Mouse (Mus musculus): ENCODE data around the gene Rbm44.

The Rbm44 gene

DNA sequence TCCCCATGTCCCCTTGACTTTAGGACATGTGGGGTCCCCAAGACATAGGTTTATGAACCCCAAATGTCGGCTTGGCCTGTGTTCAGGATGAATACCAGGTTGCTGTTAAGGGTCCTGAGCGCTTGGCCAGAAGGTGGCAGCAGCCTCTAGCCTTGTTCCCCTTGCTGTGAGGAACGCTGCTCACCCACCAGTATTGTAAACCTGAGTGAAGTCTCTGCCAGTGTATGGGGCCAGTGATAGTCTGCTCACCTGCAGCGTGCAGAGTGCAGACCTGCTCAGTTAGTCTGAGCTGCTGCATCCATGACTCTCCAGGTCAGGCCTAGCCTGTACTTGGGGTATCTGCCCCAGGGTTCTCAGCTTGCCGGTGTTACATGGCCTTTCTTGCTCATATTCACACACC, 34.2 kb downstream of the Rbm44 start:
- no peak for DNase-seq (ENCODE audit: low spot score)

DNA sequence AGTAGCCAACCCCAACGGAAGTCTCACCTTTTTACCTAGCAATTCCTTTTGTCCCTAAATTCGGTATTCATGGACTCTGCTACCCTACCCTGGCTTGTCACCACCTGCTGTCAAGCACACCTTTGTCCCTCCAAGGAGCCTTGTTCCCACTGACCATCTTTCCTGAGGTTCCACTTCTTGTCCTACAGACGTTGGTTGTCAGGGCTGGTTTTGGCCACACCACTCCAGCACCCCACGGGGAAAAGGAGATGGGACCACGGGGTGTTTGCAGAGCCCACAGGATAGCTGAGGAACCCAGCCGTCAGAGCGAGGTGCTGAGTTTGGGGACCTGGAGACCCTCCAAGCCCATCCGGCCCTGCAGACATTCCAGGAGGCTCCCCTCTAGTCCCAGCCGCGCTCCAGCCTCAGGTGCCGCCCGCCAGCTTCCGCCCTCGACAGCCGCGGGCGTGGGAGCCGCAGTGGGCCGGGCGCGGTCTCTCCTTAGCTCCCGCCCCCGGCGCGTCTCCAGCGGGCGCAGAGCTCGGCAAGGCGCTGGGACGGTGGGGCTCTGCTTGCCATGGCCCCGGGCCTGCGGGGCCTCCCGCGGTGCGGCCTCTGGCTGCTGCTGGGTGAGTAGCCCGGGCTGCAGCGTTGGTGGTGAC, 34.8 kb downstream of the Rbm44 start, which contains the start of gene Ramp1:
Gene Ramp1, plus strand, starts transcription at position 290 of the 641 bp plus-strand sequence.
- no peak for DNase-seq (ENCODE audit: low spot score)

DNA sequence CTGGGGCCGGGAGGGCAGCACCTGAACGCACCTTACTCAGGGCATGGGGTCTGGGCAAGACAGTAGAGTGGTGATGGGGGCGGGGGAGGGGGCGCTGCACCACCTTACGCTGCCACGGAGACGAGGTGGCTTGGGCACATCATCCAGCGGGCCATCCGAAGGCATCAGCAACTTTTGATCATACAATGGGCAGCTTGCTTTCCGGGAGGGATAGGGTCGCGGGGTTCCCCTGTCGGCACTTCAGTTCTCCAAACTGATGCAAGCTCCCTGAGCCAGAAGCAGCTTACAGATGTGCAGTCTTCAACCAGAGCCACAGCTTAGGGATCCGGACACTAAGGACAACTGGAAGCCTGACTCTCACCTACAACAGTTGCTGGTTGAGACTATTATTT, 35.3 kb downstream of the Rbm44 start:
- DNase-seq (ENCODE audit: low spot score): no peak

DNA sequence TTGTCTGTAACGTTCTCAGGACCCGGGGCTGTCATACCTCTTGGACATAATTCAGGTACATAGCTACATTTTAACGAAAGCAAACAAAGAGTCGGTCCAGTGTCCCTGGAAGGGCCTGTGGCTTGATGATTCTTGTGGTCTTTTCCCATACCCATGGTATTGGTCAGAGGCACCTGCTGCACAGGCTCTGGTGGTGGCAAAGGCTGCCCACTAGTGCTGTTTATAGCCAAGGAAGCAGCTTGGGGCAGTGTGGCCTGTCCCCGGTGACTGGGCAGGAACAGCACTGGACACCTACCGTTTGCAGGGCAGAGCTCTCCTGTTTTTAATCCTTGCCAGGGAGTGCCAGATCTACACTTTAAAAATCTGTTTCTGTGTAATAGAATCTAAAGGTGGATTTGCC, 35.8 kb downstream of the Rbm44 start:
- DNase-seq (ENCODE audit: low spot score): no peak

DNA sequence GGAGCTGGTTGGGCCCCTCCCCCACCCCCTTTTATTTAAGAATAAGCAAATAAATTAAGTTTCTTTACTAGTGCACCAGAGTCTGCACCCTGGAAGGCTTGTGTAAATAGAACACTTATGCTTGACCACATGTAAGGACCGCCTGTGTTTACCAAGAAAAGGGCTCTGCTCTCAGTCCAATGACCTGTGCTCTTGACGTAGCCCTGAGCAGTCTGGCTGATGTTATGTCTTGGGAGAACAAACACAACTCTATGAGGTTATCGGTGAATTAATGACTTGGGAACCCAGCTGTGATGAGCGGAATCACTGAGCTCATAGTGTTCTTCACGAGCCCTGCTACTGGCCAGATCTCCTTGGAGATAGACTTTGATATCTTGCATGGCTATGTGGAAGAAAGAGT, 36.4 kb downstream of the Rbm44 start:
- DNase-seq (ENCODE audit: low spot score): no peak

DNA sequence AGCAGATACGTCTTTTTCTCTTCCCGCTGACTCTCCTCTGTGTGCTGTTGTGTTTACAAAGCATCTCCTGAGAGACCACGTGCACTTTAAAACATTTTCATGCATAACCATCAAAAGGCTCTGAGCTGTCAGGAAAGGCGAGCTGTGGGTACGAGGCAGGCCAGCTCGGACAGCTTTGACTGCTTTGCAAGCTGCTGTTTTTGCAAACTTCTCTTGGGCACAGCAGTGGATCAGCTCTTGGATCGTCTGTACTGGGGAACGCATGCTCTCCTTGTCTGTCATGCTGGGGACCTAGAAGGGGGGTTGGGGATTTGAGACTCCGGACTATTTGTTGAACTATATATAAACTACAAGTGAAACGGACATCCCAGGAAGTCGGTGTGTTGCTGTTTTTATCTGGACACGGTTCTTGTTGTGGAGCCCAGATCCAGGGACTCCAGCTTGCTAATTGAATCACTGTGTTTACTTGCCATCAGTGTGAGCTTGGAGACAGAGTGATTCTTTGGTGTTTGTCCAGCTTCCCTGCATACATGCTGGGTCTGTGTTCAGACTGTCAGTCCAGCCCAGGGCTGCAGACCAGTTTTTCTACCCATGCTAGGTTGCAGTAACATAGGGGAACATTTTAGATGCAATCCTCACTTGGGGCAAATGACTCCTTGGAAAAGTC, 37.0 kb downstream of the Rbm44 start:
- no peak for DNase-seq (ENCODE audit: low spot score)

DNA sequence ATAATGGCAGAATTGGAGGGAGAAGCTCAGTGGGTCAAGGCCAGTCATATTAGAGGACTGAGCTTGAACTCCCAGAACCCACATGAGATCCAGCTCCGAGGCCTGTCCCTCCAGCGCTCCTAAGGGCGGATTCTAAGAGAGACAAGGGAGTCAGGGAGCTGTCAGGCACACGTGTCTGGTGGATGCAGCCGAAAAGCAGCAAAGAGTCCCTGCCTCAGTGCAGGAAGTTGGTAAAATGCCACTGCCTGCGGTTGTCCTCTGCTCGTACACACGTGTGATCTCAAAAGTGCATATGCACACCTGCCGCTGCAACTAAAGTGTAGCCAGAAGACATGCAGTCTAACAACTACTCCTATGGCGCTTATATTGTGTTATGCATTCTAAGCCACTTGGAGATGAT, 38.4 kb downstream of the Rbm44 start:
- no peak for DNase-seq (ENCODE audit: low spot score)

DNA sequence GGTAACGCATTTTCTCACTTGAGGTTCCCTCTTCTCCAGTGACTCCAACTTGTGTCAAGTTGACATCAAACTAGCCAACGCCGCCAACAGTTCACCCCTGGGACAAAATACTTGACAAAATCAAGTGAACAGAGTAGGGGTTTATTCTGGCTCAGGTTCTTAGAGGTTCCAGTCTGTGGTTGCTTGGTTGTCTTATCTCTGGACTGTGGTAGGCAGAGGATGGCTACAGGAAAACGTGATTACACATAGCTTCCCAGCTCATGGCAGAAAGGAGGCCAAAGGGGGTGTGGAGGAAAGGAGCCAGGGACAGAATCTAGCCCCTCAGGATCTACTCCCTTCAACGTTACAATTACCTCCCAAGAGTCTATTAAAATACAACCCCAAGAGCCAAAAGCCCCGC, 41.8 kb downstream of the Rbm44 start:
- no peak for DNase-seq (ENCODE audit: low spot score)

DNA sequence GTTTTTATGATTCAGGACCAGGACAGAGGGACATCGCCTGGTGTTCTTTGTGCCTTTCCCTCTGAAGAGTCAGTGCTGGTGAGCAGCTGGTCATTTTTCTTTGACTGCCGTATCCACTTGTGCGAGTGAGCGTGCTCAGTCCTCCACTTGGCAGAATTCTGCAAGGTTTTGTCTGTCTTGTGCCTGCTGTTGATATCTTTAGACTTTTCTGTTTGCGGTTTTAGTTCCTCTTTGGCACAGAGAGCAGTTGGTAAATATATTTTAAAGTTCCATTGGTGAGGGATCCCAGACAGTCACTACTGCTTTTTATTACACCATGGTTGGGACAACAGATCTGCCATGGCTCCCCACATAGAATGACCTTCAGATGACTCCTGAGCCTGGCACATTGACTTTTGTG, 42.4 kb downstream of the Rbm44 start:
- no peak for DNase-seq (ENCODE audit: low spot score)

DNA sequence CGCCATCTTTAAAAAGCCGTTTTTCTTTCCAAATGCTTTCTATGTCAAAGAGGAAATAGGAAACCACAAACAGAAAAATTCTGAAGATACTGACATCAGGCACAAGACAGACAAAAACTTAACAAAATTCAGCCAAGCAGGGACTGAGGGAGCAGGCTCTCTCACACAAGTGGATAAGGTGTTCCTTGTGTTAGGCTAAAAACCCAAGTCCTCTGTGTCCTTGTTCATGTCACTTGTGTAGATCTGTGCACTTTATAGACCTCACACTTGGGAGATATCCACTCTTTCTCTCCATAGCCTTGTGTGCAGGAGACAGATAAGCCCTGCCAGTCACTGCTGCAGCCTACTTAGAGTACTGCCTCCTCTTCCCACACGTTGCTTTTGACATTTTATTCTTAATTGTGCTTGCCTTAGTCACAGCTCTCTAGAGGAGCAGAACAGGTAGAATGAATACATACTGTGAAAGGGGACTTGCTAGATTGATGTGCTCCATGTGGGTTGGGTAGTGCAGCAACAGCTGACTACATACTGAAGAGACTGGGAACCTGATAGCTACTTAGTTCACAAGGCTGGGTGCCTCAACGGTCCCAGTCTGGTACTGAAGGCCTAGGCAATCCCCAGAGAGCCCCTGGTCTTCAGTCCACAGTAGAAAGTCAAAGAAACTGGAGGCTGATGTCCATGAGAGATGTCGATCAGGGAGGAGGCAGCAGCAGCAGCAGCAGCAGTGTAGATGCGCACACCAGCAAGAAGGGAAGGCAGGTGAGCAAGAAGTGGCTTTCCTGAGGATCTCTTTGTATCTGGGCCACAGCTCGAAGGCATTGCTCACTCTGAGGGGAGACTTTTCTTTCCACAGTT, 43.1 kb downstream of the Rbm44 start:
- DNase-seq (ENCODE audit: low spot score): no peak

DNA sequence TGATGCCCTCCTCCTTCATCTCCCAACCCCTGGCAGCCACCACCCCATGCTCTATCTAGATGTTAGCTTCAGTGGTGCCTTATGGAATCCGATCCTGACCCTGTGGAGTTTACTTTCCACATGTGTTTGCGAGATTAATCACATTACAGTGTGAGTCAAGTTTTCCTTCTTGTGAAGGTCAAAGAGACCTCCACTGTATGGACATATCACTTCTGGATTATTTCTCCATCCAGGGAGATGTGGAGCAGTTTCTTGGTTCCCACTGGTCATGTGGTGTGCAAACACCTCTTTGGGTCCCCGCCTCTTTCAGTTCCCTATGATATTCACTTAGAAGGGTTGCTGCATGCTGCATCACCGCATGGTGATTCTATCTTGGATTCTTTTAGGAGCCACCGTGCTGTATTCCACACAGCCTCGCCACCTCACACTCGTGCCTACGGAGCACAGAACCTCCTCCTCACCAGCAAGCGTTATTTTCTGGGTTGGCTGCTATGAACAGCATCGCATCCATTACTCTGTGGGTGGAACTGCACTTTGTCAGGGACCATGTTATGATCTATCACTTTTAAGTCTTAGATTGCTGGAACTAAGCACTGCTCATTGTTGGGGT, 44.1 kb downstream of the Rbm44 start:
- no peak for DNase-seq (ENCODE audit: low spot score)

DNA sequence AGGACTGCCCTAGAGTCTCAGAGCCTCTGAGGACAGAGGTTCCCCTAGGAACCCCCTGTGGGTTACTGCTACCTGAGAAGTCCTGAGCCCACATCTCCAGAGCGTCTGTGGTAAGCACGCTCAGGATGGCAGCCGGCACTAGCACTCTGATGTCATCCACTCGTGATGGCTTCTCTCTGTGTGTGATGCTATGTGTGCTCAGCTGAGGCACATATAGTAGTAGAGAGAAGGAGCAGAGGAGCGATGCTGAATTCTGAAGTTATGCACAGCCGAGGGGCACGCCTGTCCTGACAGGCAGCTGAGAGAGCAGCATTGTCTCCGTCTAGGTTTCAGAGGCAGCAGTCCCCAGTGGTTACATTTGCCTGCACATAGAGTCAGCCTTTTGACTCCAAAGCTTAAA, 47.3 kb downstream of the Rbm44 start:
- DNase-seq (ENCODE audit: low spot score): no peak

DNA sequence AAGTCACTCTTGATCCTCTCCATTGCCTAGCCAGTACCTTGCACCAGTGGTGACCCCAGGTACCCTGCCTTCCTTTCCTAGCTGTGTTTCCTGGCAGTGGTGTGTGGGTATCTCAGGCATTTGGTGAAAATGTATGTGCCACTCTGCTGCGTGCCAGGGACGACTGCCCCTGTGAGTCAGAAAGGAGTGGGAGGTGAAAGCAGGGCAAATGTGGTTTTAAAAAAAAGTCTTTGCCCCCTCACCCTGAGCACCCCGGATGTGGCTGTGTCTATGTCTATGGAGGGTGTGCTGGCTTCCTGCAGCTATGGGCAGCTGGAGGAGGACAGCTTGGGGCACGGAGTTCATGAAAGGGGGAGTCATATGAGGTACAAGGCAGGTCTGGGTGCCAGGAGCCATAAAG, 48.4 kb downstream of the Rbm44 start:
- DNase-seq (ENCODE audit: low spot score): no peak

DNA sequence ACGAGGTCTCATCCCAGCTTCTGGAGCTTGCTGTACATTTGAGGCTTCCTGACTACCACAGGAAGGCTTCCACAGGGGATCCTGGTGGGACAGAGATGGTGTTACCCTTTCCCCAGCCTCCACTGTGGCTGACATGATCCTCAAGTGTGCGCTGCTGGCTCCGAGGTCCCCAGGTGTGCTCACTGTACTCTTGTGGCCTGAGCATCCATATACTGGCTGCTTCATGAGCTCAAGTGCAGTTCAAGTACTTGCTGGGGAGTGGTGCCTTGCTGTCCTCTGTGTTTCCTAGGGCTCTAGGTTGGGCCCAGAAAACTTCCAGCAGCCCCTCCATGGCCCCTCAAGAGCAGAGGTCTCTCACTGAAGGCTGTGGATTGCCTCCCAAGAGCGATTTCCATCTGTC, 48.8 kb downstream of the Rbm44 start:
- no peak for DNase-seq (ENCODE audit: low spot score)

DNA sequence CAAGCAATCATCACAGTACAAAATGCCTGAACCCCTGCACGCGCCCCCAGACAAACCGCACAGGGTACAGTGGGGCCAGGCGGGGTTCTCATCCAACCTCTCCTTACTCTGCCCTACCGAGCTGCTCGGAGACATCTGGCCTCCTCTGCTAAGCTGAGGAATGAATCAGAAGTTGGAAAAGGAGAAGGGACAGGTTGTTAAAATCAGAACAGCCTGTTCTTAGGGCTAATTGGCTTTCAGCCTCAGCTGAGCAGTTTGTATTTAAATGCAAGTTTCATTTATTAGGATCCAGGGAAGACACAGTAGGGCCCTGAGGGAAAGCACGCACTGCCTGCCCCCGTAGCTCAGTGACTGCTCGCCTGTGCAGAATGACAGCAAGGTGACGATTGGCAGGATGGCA, 54.9 kb downstream of the Rbm44 start:
- DNase-seq (ENCODE audit: low spot score): no peak

DNA sequence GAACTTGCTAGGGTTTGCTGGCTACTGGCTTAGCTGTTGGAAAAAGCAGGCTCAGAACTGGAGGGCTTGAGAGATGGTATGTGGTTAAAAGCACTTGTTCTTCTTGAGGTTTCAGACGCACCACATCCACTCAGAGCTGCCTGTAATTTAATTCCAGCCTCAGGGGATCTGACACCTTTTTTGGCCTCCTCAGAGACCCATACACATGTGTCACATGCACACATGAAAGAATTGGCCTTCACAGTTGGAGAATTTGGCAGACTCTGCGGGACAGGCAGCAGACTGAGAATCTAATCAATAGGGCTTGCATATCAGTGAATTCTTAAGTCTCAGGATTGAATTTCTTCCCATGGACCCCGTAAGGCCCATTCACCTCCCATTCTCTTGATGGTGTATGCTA, 56.2 kb downstream of the Rbm44 start:
- no peak for DNase-seq (ENCODE audit: low spot score)

DNA sequence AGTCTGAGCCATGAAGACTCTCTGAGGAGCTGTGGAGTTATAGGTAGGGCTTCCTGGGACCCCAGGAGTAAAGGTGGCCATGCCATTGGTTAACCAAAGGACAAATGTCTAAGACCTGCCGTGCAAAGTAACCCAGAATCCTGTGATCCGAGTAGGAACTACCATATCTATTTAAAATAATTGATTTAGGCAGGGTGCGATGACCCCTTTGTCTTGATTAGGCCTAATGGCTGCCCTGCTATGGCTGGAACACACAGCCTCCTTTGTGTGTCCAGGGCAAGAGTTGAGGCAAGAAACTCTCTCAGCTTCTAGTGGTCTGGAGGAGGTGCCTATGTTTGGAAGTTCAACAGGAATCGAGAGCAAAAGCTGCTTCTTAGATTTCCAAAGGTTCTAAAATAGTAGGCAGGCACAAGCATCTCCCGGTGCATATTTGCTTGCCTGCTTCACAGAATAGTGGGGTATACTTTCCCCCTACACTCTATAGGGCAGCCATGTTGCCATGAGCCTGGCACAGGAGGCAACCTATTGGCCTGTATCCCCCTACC, 59.4 kb downstream of the Rbm44 start:
- no peak for DNase-seq (ENCODE audit: low spot score)

DNA sequence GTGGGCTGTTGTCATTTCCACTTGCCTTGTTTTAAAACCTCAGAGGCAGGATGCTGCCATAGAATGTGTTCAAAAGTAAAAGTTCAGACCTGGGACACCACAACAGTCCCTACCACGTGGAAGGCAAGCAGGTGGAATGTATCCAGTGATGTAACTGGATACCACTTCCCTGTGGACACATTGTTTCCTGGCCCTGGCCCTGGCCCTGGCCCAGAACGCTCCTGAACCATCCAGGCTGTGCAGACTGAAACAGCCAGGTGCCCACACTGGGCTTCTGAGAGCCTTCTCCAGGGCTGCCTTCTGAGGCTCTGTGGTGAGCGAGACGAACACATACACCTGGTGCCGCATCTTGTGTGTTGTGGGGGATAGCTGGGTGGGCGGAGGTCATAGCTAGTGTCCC, 60.8 kb downstream of the Rbm44 start:
- DNase-seq (ENCODE audit: low spot score): no peak

DNA sequence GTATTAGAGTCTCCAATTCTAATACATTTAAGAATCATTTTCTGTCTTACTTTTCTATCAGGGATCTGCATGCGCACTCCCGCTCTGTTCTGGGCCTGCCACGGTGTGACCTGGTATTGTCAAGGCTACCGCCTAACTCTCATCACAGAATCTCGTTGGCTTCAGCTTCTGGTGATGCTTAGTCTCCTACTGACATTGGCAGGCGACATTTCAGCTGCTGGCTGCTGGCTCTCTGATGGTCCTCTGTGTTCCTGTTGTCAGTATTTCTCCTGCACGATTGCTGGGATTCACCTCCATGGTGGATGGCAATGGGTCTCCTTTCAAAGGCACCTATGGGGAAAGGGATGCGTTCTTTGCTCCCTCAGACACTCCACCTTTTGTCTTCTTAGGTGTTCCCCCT, 61.4 kb downstream of the Rbm44 start:
- no peak for DNase-seq (ENCODE audit: low spot score)

DNA sequence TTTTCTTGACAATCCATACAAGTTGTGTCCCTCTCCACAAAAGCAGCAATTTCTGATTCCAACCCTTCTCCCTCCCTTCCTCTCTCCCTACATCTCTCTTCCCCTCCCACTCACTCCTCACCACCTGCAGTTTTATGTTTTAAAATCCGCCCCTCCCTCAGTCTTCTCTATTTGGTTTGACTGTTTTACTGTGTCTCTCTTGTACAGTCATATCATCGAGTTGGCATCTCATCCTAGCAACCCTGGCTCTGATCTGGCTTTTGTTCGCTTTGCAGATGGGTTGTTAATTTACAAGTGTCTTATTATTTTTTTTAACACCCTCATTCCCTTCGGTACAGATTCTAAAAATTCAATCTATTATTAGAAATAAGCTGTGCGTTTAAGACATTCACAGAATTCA, 62.0 kb downstream of the Rbm44 start:
- DNase-seq (ENCODE audit: low spot score): no peak

DNA sequence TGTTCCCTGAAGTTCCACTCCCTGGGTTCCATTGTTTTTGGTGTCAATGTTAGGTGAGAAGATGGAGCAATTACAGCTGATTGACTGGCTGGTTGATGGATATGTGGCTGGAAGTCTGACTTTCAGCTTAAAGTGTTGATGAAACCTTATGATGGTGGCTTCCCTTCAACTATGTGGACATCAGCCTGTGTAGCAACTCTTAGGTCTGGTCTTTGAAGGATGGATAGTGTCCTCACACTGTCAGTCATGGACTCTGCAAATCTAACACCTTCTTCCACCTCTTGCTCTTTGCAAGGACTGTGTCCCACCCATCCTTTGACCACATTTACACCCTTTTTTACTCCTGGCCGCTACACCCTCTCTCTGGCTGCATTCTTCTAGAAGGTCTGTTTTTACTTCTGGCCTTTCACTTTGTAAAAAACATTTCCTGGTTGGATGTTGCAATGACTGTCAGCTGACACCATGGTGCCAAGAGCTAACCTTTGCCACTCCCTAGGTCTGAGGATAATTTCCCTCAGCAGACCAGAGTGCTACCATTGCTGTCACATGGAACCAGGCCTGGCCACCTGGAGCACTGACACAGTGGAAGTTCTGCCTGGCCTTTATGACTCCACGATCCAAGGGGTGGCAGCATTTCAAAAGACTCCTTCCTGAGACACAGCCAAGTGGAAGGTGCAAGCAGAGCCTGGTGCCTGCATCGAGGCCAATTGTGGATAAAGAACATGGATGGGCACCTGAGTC, 62.6 kb downstream of the Rbm44 start:
- DNase-seq (ENCODE audit: low spot score): no peak

DNA sequence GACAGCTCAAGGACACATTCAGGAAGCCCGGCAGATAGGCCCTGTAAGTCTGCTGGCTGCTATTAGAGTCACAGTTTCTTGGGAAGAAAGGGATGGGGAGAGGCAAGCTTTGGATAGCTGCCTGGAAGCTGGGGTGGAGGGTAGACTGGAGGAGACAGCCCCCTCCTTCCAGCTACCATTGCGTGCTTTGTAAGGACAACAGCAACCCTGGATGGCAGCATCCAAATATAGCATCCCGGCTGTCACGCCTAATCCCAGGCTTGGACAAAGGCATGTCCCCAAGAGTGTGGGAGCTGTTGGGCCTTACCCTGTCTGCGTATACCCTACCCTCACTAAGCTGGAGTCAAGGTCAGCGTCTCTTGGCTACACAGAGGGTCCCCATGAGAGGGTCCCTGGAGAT, 64.5 kb downstream of the Rbm44 start:
- no peak for DNase-seq (ENCODE audit: low spot score)
